Mouse (Mus musculus): ENCODE measurements around the gene Smim5.
A peak's percentile ranks its signal among the peaks of the same experiment; 100 is the strongest.

Smim5 gene

GRCm38 (mm10) chr11:115931235-115931634 lies 31.5 kb downstream of the Smim5 start:
- DNase-seq = no peak

GRCm38 (mm10) chr11:115933108-115933746 lies 33.5 kb downstream of the Smim5 start, which contains the start of the genes Sap30bp and Recql5:
TSS of gene Sap30bp (plus strand) at chr11:115933282.
TSS of gene Recql5 (minus strand) at chr11:115933477.
- peak; percentile 95 for DNase-seq

GRCm38 (mm10) chr11:115933747-115934110 lies 34.0 kb downstream of the Smim5 start:
- DNase-seq = no peak

- DNase-seq = peak; percentile 62
These were observed 40.0 kb downstream of the Smim5 start for GRCm38 (mm10) chr11:115939690-115940329.

GRCm38 (mm10) chr11:115941980-115942379 lies 42.2 kb downstream of the Smim5 start:
- no peak for DNase-seq

GRCm38 (mm10) chr11:115945247-115945646 lies 45.5 kb downstream of the Smim5 start:
- DNase-seq = no peak

GRCm38 (mm10) chr11:115946221-115946828 lies 46.6 kb downstream of the Smim5 start:
- DNase-seq = no peak

GRCm38 (mm10) chr11:115948316-115948715 lies 48.5 kb downstream of the Smim5 start:
- no peak for DNase-seq

- DNase-seq = no peak
These were observed 51.0 kb downstream of the Smim5 start for GRCm38 (mm10) chr11:115950719-115951118.

GRCm38 (mm10) chr11:115954712-115955111 lies 54.9 kb downstream of the Smim5 start:
- DNase-seq = no peak

GRCm38 (mm10) chr11:115955195-115955858 lies 55.6 kb downstream of the Smim5 start:
- DNase-seq = no peak

Measured in cerebellum, adult 11 months (tissue).